In genomic region chr9:41890273-41891141, GRCm38 (mm10) we compare ENCODE assay signal across 8 mouse cellular contexts.
DNase-seq lines count a peak whose midpoint lies in the region; ATAC-seq lines count a peak whose summit lies in the region.

No protein-coding gene starts in this region.

- no peaks in the 10 kb centered on the region for H3K36me3 ChIP-seq in forebrain, embryonic 14.5 days (ENCODE audit: control insufficient read depth, insufficient read depth, low read length)
- no peaks in the 10 kb centered on the region for H3K36me3 ChIP-seq in heart, embryonic 16.5 days (ENCODE audit: control insufficient read depth, insufficient read depth)
- H3K36me3 ChIP-seq in liver, embryonic 13.5 days = no peaks in the 10 kb centered on the region
- no peaks in the 10 kb centered on the region for H3K36me3 ChIP-seq in neural tube, embryonic 14.5 days (ENCODE audit: control insufficient read depth, insufficient read depth, low read length)

- ATAC-seq in forebrain, embryonic 14.5 days = peak; percentile 95
- ATAC-seq in heart, embryonic 16.5 days (replicated peaks; ENCODE audit: extremely low read depth, insufficient read depth, low FRiP score) = peak; percentile 86
- peak; percentile 48; the same call in 1 of the 2 replicates for ATAC-seq in liver, embryonic 13.5 days (ENCODE audit: low read depth)
- ATAC-seq in neural tube, embryonic 14.5 days (ENCODE audit: low read depth) = peak; percentile 96

- H3K27me3 ChIP-seq in forebrain, embryonic 14.5 days (replicated peaks; ENCODE audit: control insufficient read depth, insufficient read depth, low read length) = no peaks in the 10 kb centered on the region
- H3K27me3 ChIP-seq in heart, embryonic 16.5 days (ENCODE audit: control insufficient read depth, insufficient read depth, low read length) = no peaks in the 10 kb centered on the region
- 0 out of 2 replicates have a peak, but pooled peaks cover 3% of the 10 kb centered on the region for H3K27me3 ChIP-seq in liver, embryonic 13.5 days
- no peaks in the 10 kb centered on the region for H3K27me3 ChIP-seq in neural tube, embryonic 14.5 days (ENCODE audit: control insufficient read depth, insufficient read depth, low read length)

- 1% methylated on average over 42 of the region's 42 CpGs for WGBS in forebrain, embryonic 14.5 days
- 3% methylated on average over 42 of the region's 42 CpGs for WGBS in heart, embryonic 16.5 days
- 5% methylated on average over 42 of the region's 42 CpGs for WGBS in liver, embryonic 13.5 days (ENCODE audit: insufficient replicate concordance)
- under 1% methylated on average over 42 of the region's 42 CpGs for WGBS in neural tube, embryonic 14.5 days

- peak overlapping the region; percentile 27 for H3K4me3 ChIP-seq in forebrain, embryonic 14.5 days (ENCODE audit: low read depth, low read length)
- H3K4me3 ChIP-seq in heart, embryonic 16.5 days (ENCODE audit: low read length) = peak overlapping the region; percentile 48
- peak overlapping the region; percentile 31 for H3K4me3 ChIP-seq in liver, embryonic 13.5 days (replicated peaks)
- H3K4me3 ChIP-seq in neural tube, embryonic 14.5 days (ENCODE audit: low read depth, low read length) = peak overlapping the region; percentile 19

- peak overlapping the region; percentile 56 for H3K4me2 ChIP-seq in forebrain, embryonic 14.5 days (ENCODE audit: low read length)
- H3K4me2 ChIP-seq in heart, embryonic 16.5 days (ENCODE audit: low read depth, low read length) = peak overlapping the region; percentile 73
- H3K4me2 ChIP-seq in liver, embryonic 13.5 days = peak overlapping the region; percentile 60
- H3K4me2 ChIP-seq in neural tube, embryonic 14.5 days (ENCODE audit: low read depth, low read length) = peak overlapping the region; percentile 59

- peak overlapping the region; percentile 96 for H3K27ac ChIP-seq in forebrain, embryonic 14.5 days (ENCODE audit: low read depth, low read length)
- H3K27ac ChIP-seq in heart, embryonic 16.5 days (ENCODE audit: low read length) = peak overlapping the region; percentile 84
- H3K27ac ChIP-seq in liver, embryonic 13.5 days = peak overlapping the region; percentile 34; the same call in 1 of the 2 replicates
- H3K27ac ChIP-seq in neural tube, embryonic 14.5 days (ENCODE audit: low read depth, low read length) = peak overlapping the region; percentile 98

- H3K9ac ChIP-seq in forebrain, embryonic 14.5 days (ENCODE audit: low read length) = peak overlapping the region; percentile 66
- H3K9ac ChIP-seq in heart, embryonic 16.5 days (ENCODE audit: low read length) = peak overlapping the region; percentile 64
- peak overlapping the region; percentile 36; the same call in 1 of the 2 replicates for H3K9ac ChIP-seq in liver, embryonic 13.5 days
- H3K9ac ChIP-seq in neural tube, embryonic 14.5 days (replicated peaks; ENCODE audit: low read depth, low read length) = peak overlapping the region; percentile 58

- peaks cover 21% of the 10 kb centered on the region for H3K4me1 ChIP-seq in forebrain, embryonic 14.5 days (ENCODE audit: control insufficient read depth, insufficient read depth, low read length)
- peaks cover 11% of the 10 kb centered on the region for H3K4me1 ChIP-seq in heart, embryonic 16.5 days (ENCODE audit: control insufficient read depth, insufficient read depth, low read length)
- peaks cover 3% of the 10 kb centered on the region; the same call in 1 of the 2 replicates for H3K4me1 ChIP-seq in liver, embryonic 13.5 days (replicated peaks)
- H3K4me1 ChIP-seq in neural tube, embryonic 14.5 days (ENCODE audit: control insufficient read depth, insufficient read depth, low read length) = peaks cover 21% of the 10 kb centered on the region

- no peaks in the 10 kb centered on the region for H3K9me3 ChIP-seq in forebrain, embryonic 14.5 days (replicated peaks; ENCODE audit: control insufficient read depth, low read length)
- H3K9me3 ChIP-seq in heart, embryonic 16.5 days (replicated peaks; ENCODE audit: control insufficient read depth, low read length) = no peaks in the 10 kb centered on the region
- no peaks in the 10 kb centered on the region for H3K9me3 ChIP-seq in liver, embryonic 13.5 days (replicated peaks)
- no peaks in the 10 kb centered on the region for H3K9me3 ChIP-seq in neural tube, embryonic 14.5 days (ENCODE audit: control insufficient read depth, low read length)

- DNase-seq in ES-CJ7 (ENCODE audit: low read depth, low spot score) = peak; percentile 60
- DNase-seq in cerebellum, adult 11-12 months = peak; percentile 27
- DNase-seq in forebrain, embryonic 14.5 days (ENCODE audit: low spot score) = peak; percentile 95
- DNase-seq in layer of hippocampus, adult 11-12 months (ENCODE audit: low spot score) = peak; percentile 74
- no peak for DNase-seq in liver, embryonic 13.5 days
- peak; percentile 28 for DNase-seq in urinary bladder, postnatal 25 days (ENCODE audit: low spot score)

Comparison
In these comparisons a context has a peak if more than half of its experiments do, and no peak if none do; other contexts are left out.
1. H3K27ac ChIP-seq: peak in every context shown above with its lines; median percentile 98 in neural tube, embryonic 14.5 days; 96 in forebrain, embryonic 14.5 days; 84 in heart, embryonic 16.5 days; 34 in liver, embryonic 13.5 days.